Mouse (Mus musculus) heart, postnatal 36 days (tissue): ENCODE measurements around the gene Dlgap5. TPM values are rescaled to one million over a fixed set of nuclear protein-coding genes. Genes with fewer than 3 reads are reported as not detected.

Experiments
- DNase-seq, 2 experiments: peaks; one replicate each; pipeline ENCODE4 v3.0.0; 2021 to 2022
- intact Hi-C: fragments of 180-260 bp; cut with DNase I; formaldehyde crosslinking; loops from one replicate; pipeline ENCODE4 v1.15.1; 2025
- total RNA-seq, 2 experiments: library from RNA; stranded (reverse); gene quantifications; 2 replicates each; pipeline ENCODE4 v1.2.3; 2021

Dlgap5 gene
- total RNA-seq, 2 experiments from 2014 or later = 0.86 to 0.87 TPM

GRCm38 (mm10) chr14:47396165-47396652 lies 22.0 kb downstream of the Dlgap5 start:
- DNase-seq = peak; percentile 10 to 26
- intact Hi-C loops = loop anchor here (1.0 to 2.0 kb wide), 2 partner anchors 62 to 119 kb away; partner anchors contain the start of genes Socs4 and Wdhd1

GRCm38 (mm10) chr14:47395462-47396026 lies 22.7 kb downstream of the Dlgap5 start:
- intact Hi-C loops = loop anchor here (1.0 to 2.0 kb wide), 2 partner anchors 61 to 119 kb away; partner anchors contain the start of genes Socs4 and Wdhd1
- DNase-seq = peak in 1 of 2 experiments; percentile 14

DNA sequence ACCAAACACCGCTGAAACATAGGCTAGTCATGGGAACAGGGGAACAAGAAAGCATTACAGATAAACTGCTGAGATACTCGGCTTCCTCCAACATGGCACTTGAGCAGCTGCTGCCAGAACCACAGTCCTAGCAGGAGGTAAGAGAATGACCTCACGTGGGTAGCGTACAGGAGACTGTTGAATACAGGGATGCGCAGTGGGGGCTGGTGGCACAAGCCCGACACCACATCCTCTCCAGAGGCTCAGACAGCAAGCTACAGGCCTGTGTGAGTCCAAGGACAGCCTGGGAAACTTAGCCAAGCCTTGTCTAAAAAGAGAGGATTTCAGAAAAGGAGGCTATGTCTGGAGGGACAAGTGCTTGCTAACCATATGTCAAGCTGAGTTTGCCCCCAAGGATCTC lies 23.2 kb downstream of the Dlgap5 start:
- no peak for DNase-seq
- intact Hi-C loops = no loop called here

- intact Hi-C loops = no loop called here
Measured at GRCm38 (mm10) chr14:47393354-47394094, 24.7 kb downstream of the Dlgap5 start.

DNA sequence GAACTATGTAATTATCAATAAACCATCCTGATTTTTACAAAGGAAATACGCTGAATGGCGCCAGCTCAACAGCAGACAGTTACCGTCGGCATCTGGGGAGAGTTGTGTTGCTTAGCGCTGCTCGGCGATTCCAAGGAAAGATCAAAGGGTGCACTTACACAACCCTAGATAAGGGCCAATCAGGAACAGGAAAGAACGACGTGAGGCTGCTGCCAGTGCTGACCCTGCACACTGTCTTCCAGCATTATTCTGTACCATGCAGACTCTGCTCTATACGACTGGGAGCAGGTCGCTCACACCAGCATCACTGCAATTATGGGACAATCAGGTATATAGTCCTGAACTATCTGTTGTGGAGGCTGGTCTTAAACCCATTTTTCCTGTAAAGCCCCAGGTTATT lies 32.1 kb downstream of the Dlgap5 start:
- DNase-seq = no peak
- intact Hi-C loops = no loop called here

More at GRCm38 (mm10) chr14:47393354-47394094, 24.7 kb downstream of the Dlgap5 start:
- no peak for DNase-seq

GRCm38 (mm10) chr14:47384653-47385052 lies 33.6 kb downstream of the Dlgap5 start:
- DNase-seq = no peak
- intact Hi-C loops = no loop called here

- DNase-seq = no peak
- intact Hi-C loops = no loop called here
Measured at GRCm38 (mm10) chr14:47383911-47384310, 34.3 kb downstream of the Dlgap5 start.

DNA sequence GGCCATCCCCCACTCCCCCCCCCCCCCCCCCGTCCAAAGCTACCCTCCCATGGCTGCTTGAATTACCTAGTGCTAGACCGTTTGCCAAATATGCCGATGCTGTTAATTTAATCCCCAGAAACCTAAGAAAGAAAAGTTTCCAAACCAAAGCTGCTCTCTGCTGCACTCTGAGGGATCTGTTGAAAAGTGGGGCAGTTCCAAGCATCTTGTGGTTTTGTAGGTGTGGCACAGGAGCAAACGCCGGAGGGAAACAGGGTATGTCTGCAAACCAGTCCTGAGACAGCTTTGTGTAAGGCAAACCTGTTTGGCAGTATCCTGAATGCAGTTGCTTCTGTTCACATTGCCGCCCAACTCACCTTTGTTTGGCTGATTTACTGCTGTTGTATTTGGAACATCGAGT lies 39.9 kb downstream of the Dlgap5 start:
- DNase-seq = no peak
- intact Hi-C loops = no loop called here

DNA sequence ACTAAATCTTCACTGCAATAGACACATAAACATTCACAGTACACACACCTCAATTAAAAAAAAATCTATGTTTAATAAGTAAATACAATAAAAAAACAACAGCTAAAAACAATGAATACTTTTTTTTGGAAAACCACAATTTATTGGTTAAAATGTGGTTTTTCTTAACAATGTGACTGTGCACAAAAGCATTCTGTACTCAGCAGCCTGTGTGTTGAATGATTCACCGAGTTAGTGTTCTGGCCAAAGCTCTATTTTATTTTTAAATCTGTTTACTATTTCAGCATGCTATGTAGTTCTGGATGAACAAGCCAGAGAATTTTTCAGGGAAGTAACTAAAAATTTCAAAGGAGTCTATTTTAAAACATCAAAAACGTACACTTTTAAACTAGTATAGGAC lies 41.7 kb downstream of the Dlgap5 start:
- no peak for DNase-seq
- intact Hi-C loops = no loop called here

- intact Hi-C loops = no loop called here
- peak; percentile 30 to 43 for DNase-seq
Measured at GRCm38 (mm10) chr14:47373728-47374678, 44.2 kb downstream of the Dlgap5 start.

DNA sequence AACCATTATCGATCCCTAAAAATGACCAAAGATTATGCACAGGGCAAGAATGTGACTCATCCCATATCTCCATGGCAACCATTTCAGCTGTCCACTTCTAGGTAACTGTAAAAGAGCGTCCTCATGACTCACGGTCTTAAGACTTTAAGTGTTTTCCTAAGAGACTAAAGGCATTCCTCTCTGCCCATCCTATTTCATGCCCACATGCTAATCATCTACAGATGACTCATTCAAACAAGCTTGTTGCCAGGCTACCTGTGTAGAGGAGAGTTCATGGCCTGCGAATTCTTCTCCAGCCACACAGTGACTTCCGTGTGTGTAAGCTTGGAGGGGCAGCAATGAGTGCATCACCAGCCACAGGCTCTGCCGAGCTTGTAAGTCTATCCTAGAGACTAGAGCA lies 46.5 kb downstream of the Dlgap5 start:
- DNase-seq = no peak
- intact Hi-C loops = no loop called here

GRCm38 (mm10) chr14:47370790-47371189 lies 47.4 kb downstream of the Dlgap5 start:
- intact Hi-C loops = no loop called here
- no peak for DNase-seq

- no peak for DNase-seq
- intact Hi-C loops = no loop called here
Measured at GRCm38 (mm10) chr14:47369741-47370140, 48.5 kb downstream of the Dlgap5 start.

GRCm38 (mm10) chr14:47367461-47367860 lies 50.7 kb downstream of the Dlgap5 start, which contains the start of gene Lgals3:
Lgals3 (plus strand) TSS chr14:47367751.
- DNase-seq = peak in 1 of 2 experiments; percentile 7
- intact Hi-C loops = no loop called here

- DNase-seq = no peak
- intact Hi-C loops = no loop called here
Measured at GRCm38 (mm10) chr14:47366881-47367321, 51.3 kb downstream of the Dlgap5 start.

- peak; percentile 16 to 23 for DNase-seq
- intact Hi-C loops = no loop called here
Measured at GRCm38 (mm10) chr14:47364742-47365449, 53.3 kb downstream of the Dlgap5 start.

DNA sequence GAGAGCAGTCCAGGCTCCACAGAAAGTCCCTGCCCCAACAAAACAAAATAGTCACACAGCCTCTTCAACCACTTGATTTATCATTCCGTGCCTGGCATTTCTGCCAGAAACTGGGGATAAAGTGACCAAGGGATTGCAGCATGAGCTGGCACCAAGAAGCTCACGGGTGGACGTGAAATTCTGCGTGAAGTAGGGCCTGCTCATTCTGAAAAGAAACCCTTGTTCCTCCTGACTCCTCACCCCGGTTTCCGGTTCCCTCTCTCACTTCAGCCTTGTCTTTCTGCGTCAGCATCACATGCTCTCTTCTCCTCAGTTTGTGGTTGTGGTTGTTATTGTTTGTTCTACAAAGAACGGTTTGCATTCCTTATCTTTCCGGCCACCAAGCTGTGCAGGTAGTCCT lies 56.3 kb downstream of the Dlgap5 start:
- no peak for DNase-seq
- intact Hi-C loops = no loop called here

GRCm38 (mm10) chr14:47361418-47361817 lies 56.8 kb downstream of the Dlgap5 start:
- DNase-seq = no peak
- intact Hi-C loops = no loop called here

GRCm38 (mm10) chr14:47359610-47360009 lies 58.6 kb downstream of the Dlgap5 start:
- no peak for DNase-seq
- intact Hi-C loops = no loop called here

- intact Hi-C loops = no loop called here
- no peak for DNase-seq
Measured at GRCm38 (mm10) chr14:47356622-47357021, 61.6 kb downstream of the Dlgap5 start.
